Mouse (Mus musculus) erythroblast, embryonic 14.5 days (primary cell): ENCODE data around the gene Kmt2d. TPM values are rescaled to one million over a fixed set of nuclear protein-coding genes. Genes with fewer than 3 reads are reported as not detected.

Experiments used
- H3K27me3 ChIP-seq: 2 replicates; pipeline ENCODE4 v1.6.1; 2012; ENCODE audit warnings: inconsistent platforms; ENCODE audit not compliant: control insufficient read depth
- H3K36me3 ChIP-seq: 2 replicates; pipeline ENCODE4 v1.6.1; 2012; ENCODE audit warnings: mild to moderate bottlenecking, inconsistent platforms; ENCODE audit not compliant: control insufficient read depth
- H3K4me1 ChIP-seq: 2 replicates; pipeline ENCODE4 v1.6.1; 2012; ENCODE audit warnings: inconsistent platforms; ENCODE audit not compliant: control insufficient read depth
- H3K4me3 ChIP-seq: replicated peaks from 2 replicates; pipeline ENCODE3; 2012; ENCODE audit warnings: moderate library complexity, mild to moderate bottlenecking, inconsistent platforms
- H3K9me3 ChIP-seq: 2 replicates; pipeline ENCODE4 v1.6.1; 2012; ENCODE audit warnings: low read length, inconsistent platforms, mixed read lengths; ENCODE audit not compliant: control insufficient read depth
- GATA1 ChIP-seq: IDR thresholded peaks from 2 replicates; pipeline ENCODE4 v1.6.1; 2012; ENCODE audit warnings: low read length, inconsistent platforms, mixed read lengths
- TAL1 ChIP-seq: IDR thresholded peaks from 3 replicates; pipeline ENCODE4 v1.6.1; 2012; ENCODE audit warnings: low read length, inconsistent platforms, mixed read lengths
- polyA plus RNA-seq: library from polyadenylated mRNA; stranded (reverse); fragments of >175 nt; gene quantifications from 2 replicates; pipeline ENCODE4 v1.2.3, GENCODE M21; 2012

The Kmt2d gene
- polyA plus RNA-seq, 1 experiment, result 2.6 TPM

DNA sequence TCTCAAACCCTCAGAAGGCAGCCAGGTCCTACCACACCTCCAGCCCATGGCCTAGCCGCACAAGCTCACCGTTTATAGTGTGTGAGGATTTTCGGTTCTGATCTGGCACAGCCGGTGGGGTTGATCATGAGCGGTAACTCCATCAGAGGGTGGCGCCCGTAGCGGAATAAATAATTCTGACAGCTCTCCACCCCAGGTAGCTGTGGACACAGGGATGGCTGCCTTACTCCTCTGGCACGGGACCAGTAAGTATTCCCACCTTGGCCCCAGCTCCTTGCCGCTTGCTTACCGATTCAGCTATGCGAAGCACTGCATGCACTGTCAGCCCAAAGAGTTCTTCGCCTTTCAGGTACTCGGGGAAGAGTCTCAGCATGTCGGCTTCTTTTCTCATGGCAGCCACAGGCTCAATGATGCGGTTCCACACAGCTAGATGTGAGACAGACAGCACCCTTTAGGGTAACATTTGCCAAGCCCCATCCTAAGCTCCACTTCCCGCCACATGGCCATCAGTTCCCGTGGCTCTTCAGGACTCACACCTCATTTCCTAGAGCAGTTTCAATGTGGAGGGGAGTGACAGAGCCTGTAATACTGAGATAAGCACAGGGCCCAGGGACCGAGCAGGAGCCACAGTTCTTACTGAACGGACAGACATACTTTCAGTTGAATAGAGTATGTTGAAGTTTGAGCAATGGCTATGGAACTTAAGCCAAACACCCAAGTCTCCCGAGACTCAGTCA lies 33.8 kb downstream of the Kmt2d start:
- peaks cover 5% of the 10 kb centered on the region for H3K9me3 ChIP-seq
- H3K4me3 ChIP-seq, result peak overlapping the region; percentile 58
- H3K36me3 ChIP-seq, result peaks cover 95% of the 10 kb centered on the region
- TF ChIP-seq TAL1 (peak; percentile 80), GATA1 (0 out of 2 replicates have a peak, but pooled peaks have one; percentile 23)
- no peaks in the 10 kb centered on the region for H3K27me3 ChIP-seq
- H3K4me1 ChIP-seq, result peaks cover 82% of the 10 kb centered on the region

GRCm38 (mm10) chr15:98835291-98835690 lies 35.7 kb downstream of the Kmt2d start:
- Histone ChIP-seq H3K36me3 (peaks cover 76% of the 10 kb centered on the region), H3K4me3 (no peak overlapping the region), H3K27me3 (no peaks in the 10 kb centered on the region), H3K4me1 (peaks cover 89% of the 10 kb centered on the region), H3K9me3 (peaks cover 5% of the 10 kb centered on the region)
- TF ChIP-seq TAL1, result no peak
- no peak for TF ChIP-seq GATA1

- TF ChIP-seq TAL1 (no peak), GATA1 (no peak)
- H3K36me3 ChIP-seq, result peaks cover 76% of the 10 kb centered on the region
Observed at GRCm38 (mm10) chr15:98834059-98834458, 36.9 kb downstream of the Kmt2d start.

DNA sequence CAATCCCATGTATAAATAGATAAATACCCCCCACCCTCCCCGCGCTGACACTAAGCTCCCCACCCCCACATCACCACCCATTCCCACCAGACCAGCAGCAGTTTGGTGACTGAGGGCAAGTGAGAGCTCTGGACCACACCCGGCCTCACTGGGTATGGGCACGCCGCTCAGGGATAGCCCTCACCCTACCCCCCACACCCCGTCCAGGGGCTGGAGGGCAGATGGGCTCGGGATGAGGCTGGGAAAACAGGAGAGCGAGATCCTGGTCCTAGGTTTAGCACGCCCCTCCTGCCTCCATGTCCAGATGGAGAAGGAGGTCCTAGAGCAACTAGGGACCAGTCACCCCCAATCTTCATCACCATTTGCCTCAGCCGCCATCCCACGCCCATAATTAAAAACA lies 37.7 kb downstream of the Kmt2d start:
- peaks cover 76% of the 10 kb centered on the region for H3K36me3 ChIP-seq
- H3K9me3 ChIP-seq, result peaks cover 5% of the 10 kb centered on the region; the same call in 1 of the 2 replicates
- TF ChIP-seq TAL1, result no peak
- no peak for TF ChIP-seq GATA1
- H3K27me3 ChIP-seq, result no peaks in the 10 kb centered on the region
- peaks cover 88% of the 10 kb centered on the region for H3K4me1 ChIP-seq
- H3K4me3 ChIP-seq, result no peak overlapping the region

More at GRCm38 (mm10) chr15:98834059-98834458, 36.9 kb downstream of the Kmt2d start:
- H3K4me1 ChIP-seq, result peaks cover 88% of the 10 kb centered on the region
- H3K9me3 ChIP-seq, result peaks cover 5% of the 10 kb centered on the region; the same call in 1 of the 2 replicates
- no peaks in the 10 kb centered on the region for H3K27me3 ChIP-seq
- H3K4me3 ChIP-seq, result no peak overlapping the region

GRCm38 (mm10) chr15:98832161-98833058 lies 38.6 kb downstream of the Kmt2d start:
- Histone ChIP-seq H3K4me1 (peaks cover 88% of the 10 kb centered on the region), H3K4me3 (peak overlapping the region; percentile 78), H3K9me3 (peaks cover 5% of the 10 kb centered on the region; the same call in 1 of the 2 replicates), H3K27me3 (no peaks in the 10 kb centered on the region), H3K36me3 (peaks cover 75% of the 10 kb centered on the region)
- peak; percentile 47; the same call in 1 of the 2 replicates for TF ChIP-seq GATA1
- no peak for TF ChIP-seq TAL1

DNA sequence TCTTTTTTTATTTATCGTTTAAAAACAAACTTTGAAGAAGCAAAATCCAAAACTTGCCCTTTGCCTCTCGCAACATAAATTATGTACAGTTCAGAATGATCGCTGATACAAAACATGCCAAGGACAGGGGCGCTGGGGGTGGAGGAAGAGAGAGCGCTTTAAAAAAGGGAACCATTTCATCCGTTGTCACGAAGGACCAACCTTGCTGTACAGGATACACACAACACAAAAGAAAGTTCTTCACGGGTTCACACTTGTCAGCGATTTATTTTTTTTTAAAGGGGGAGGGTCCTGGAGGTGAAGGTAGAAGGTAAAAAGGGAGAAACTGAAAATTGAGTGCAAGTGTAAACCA lies 39.3 kb downstream of the Kmt2d start:
- Histone ChIP-seq H3K27me3 (no peaks in the 10 kb centered on the region), H3K4me1 (peaks cover 88% of the 10 kb centered on the region), H3K36me3 (peaks cover 75% of the 10 kb centered on the region), H3K9me3 (peaks cover 5% of the 10 kb centered on the region; the same call in 1 of the 2 replicates), H3K4me3 (peak overlapping the region; percentile 78)
- TF ChIP-seq GATA1, result no peak
- TF ChIP-seq TAL1, result no peak

DNA sequence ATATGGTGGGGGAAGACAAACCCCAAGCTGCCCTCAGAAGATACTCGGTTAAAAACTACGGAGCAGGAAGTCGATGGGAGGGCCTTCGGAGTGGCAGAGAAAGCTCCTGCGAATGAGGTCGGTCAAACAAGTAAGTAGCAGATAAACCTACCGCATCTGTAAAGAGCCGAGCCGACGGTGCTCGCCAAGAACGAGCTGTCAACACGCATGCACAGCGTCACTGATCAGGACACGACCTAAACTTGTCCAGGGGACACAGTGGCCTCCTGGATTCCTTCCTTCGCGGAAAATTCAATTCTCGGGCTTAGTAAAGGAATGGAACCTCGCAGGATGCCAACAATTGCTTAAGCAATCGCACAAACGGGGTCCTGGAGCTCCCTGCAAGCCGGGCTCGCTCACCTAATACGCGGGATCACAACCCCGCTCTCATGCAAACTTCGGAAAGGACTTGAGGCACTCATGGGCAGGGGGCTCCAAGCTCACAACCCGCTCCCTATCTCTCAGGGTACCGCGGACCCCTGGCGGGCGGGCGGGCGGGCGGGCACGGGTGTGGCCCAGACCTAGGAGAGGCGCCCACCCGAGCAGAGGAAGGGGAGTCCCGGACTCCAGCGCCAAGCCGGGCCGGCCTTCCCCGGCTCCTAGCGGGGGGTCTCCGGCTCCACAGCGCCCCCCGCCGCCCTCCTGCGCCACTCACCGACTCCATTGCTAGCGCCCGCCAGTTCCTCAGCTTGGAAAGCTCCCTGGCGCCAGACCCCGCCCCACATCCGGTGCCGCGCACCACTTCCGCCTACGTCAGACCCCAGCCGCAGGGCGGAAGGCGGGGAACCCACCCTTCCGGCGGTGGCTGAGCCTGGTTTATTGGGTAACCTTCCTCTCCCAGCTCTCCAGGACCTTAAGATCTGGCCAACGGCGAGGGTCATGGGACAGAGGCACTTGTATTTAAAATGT lies 40.0 kb downstream of the Kmt2d start, which contains the start of gene Prkag1:
Gene Prkag1 (minus strand): TSS at position 786 of the 948 bp plus-strand sequence.
- Histone ChIP-seq H3K9me3 (peaks cover 5% of the 10 kb centered on the region; the same call in 1 of the 2 replicates), H3K27me3 (no peaks in the 10 kb centered on the region), H3K4me3 (peak within 1 kb of the TSS; percentile 78), H3K4me1 (peaks cover 88% of the 10 kb centered on the region), H3K36me3 (peaks cover 75% of the 10 kb centered on the region)
- TF ChIP-seq TAL1 (no peak), GATA1 (no peak)

GRCm38 (mm10) chr15:98827611-98828011 lies 43.4 kb downstream of the Kmt2d start:
- Histone ChIP-seq H3K4me1 (peaks cover 74% of the 10 kb centered on the region), H3K4me3 (peak overlapping the region; percentile 39), H3K9me3 (no peaks in the 10 kb centered on the region), H3K36me3 (peaks cover 77% of the 10 kb centered on the region), H3K27me3 (no peaks in the 10 kb centered on the region)
- peak; percentile 79 for TF ChIP-seq GATA1
- TF ChIP-seq TAL1, result peak; percentile 45; the same call in 2 of the 3 replicates
